Mouse (Mus musculus): Measurements from ENCODE around the gene Sohlh1. TPM values are rescaled to one million over a fixed set of nuclear protein-coding genes. Genes with fewer than 3 reads are reported as not detected.

The Sohlh1 gene
- total and polyA plus RNA-seq, 2 experiments from 2014 or later = not detected

GRCm38 (mm10) chr2:25813364-25813763, 33.7 kb downstream of the Sohlh1 start:
- Histone ChIP-seq H3K27me3 (ENCODE audit: insufficient read depth, low read length) (no peaks in the 10 kb centered on the region), H3K36me3 (ENCODE audit: insufficient read depth, low read length) (no peaks in the 10 kb centered on the region), H3K27ac (ENCODE audit: low read depth, low read length) (no peak overlapping the region), H3K4me1 (ENCODE audit: insufficient read depth, low read length) (no peaks in the 10 kb centered on the region), H3K4me2 (ENCODE audit: low read depth, low read length, poor library complexity, severe bottlenecking) (no peak overlapping the region), H3K9ac (replicated peaks; ENCODE audit: low read length, poor library complexity, severe bottlenecking) (no peak overlapping the region), H3K4me3 (ENCODE audit: low read depth, low read length) (no peak overlapping the region), H3K9me3 (ENCODE audit: low read length) (no peaks in the 10 kb centered on the region)
- DNase-seq (ENCODE audit: low spot score) (no peak), ATAC-seq (ENCODE audit: low FRiP score) (no peak)
- peak; percentile 11; the same call in 1 of the 2 replicates for TF ChIP-seq CTCF (IDR thresholded peaks at IDR 0.05)
- WGBS = 76% methylated on average over 5 of the region's 5 CpGs

GRCm38 (mm10) chr2:25811711-25812110, 35.3 kb downstream of the Sohlh1 start:
- Histone ChIP-seq H3K27ac (ENCODE audit: low read depth, low read length) (no peak overlapping the region), H3K36me3 (ENCODE audit: insufficient read depth, low read length) (no peaks in the 10 kb centered on the region), H3K4me2 (ENCODE audit: low read depth, low read length, poor library complexity, severe bottlenecking) (no peak overlapping the region), H3K9ac (replicated peaks; ENCODE audit: low read length, poor library complexity, severe bottlenecking) (no peak overlapping the region), H3K9me3 (ENCODE audit: low read length) (no peaks in the 10 kb centered on the region), H3K27me3 (ENCODE audit: insufficient read depth, low read length) (no peaks in the 10 kb centered on the region), H3K4me3 (ENCODE audit: low read depth, low read length) (no peak overlapping the region), H3K4me1 (ENCODE audit: insufficient read depth, low read length) (no peaks in the 10 kb centered on the region)
- no peak for TF ChIP-seq CTCF (IDR thresholded peaks at IDR 0.05)
- WGBS = 68% methylated on average over 2 of the region's 2 CpGs
- no peak for DNase-seq (ENCODE audit: low spot score)
- no peak for ATAC-seq (ENCODE audit: low FRiP score)

GRCm38 (mm10) chr2:25798065-25798464, 49.0 kb downstream of the Sohlh1 start:
- Histone ChIP-seq H3K27me3 (ENCODE audit: insufficient read depth, low read length) (no peaks in the 10 kb centered on the region), H3K27ac (ENCODE audit: low read depth, low read length) (no peak overlapping the region), H3K4me3 (ENCODE audit: low read depth, low read length) (no peak overlapping the region), H3K9me3 (ENCODE audit: low read length) (no peaks in the 10 kb centered on the region), H3K4me2 (ENCODE audit: low read depth, low read length, poor library complexity, severe bottlenecking) (no peak overlapping the region), H3K36me3 (ENCODE audit: insufficient read depth, low read length) (no peaks in the 10 kb centered on the region), H3K4me1 (ENCODE audit: insufficient read depth, low read length) (no peaks in the 10 kb centered on the region), H3K9ac (replicated peaks; ENCODE audit: low read length, poor library complexity, severe bottlenecking) (no peak overlapping the region)
- DNase-seq (ENCODE audit: low spot score) (no peak), ATAC-seq (ENCODE audit: low FRiP score) (no peak)
- TF ChIP-seq CTCF (IDR thresholded peaks at IDR 0.05) = no peak
- 26% methylated on average over 5 of the region's 5 CpGs for WGBS

GRCm38 (mm10) chr2:25797635-25798034, 49.4 kb downstream of the Sohlh1 start:
- Histone ChIP-seq H3K4me1 (ENCODE audit: insufficient read depth, low read length) (no peaks in the 10 kb centered on the region), H3K36me3 (ENCODE audit: insufficient read depth, low read length) (no peaks in the 10 kb centered on the region), H3K9ac (replicated peaks; ENCODE audit: low read length, poor library complexity, severe bottlenecking) (no peak overlapping the region), H3K4me2 (ENCODE audit: low read depth, low read length, poor library complexity, severe bottlenecking) (no peak overlapping the region), H3K4me3 (ENCODE audit: low read depth, low read length) (no peak overlapping the region), H3K27me3 (ENCODE audit: insufficient read depth, low read length) (no peaks in the 10 kb centered on the region), H3K27ac (ENCODE audit: low read depth, low read length) (no peak overlapping the region), H3K9me3 (ENCODE audit: low read length) (no peaks in the 10 kb centered on the region)
- 38% methylated on average over 2 of the region's 2 CpGs for WGBS
- ATAC-seq (ENCODE audit: low FRiP score) = no peak
- DNase-seq (ENCODE audit: low spot score) = no peak
- no peak for TF ChIP-seq CTCF (IDR thresholded peaks at IDR 0.05)

Other genes starting within 250 kb of the Sohlh1 start
- gene Rabl6, start 238.7 kb downstream of the Sohlh1 start, total RNA-seq (2014; rRNA removed) = 66.8 and 98.0 TPM in 2 replicates
- 56.7 and 61.2 TPM in 2 replicates for gene Rabl6, start 238.7 kb downstream of the Sohlh1 start, polyA plus RNA-seq (2015; fragmentation: Nextera tagmentation; extraction: Ambion mirVana)
- gene Ccdc183, start 229.6 kb downstream of the Sohlh1 start, total RNA-seq (2014; rRNA removed) = not detected in 2 replicates
- 0.26 and 0.36 TPM in 2 replicates for gene Ccdc183, start 229.6 kb downstream of the Sohlh1 start, polyA plus RNA-seq (2015; fragmentation: Nextera tagmentation; extraction: Ambion mirVana)
- 45.7 and 54.6 TPM in 2 replicates for gene Tmem141, start 225.2 kb downstream of the Sohlh1 start, total RNA-seq (2014; rRNA removed)
- gene Tmem141, start 225.2 kb downstream of the Sohlh1 start, polyA plus RNA-seq (2015; fragmentation: Nextera tagmentation; extraction: Ambion mirVana) = 58.3 and 67.9 TPM in 2 replicates
- gene Fcna, start 219.2 kb downstream of the Sohlh1 start, total RNA-seq (2014; rRNA removed) = 5.7 and 7.2 TPM in 2 replicates
- 5.1 and 5.3 TPM in 2 replicates for gene Fcna, start 219.2 kb downstream of the Sohlh1 start, polyA plus RNA-seq (2015; fragmentation: Nextera tagmentation; extraction: Ambion mirVana)
- gene Lcn8, start 194.1 kb downstream of the Sohlh1 start, total RNA-seq (2014; rRNA removed) = not detected in 2 replicates
- gene Lcn8, start 194.1 kb downstream of the Sohlh1 start, polyA plus RNA-seq (2015; fragmentation: Nextera tagmentation; extraction: Ambion mirVana) = not detected in 2 replicates
- gene Lcn5, start 189.3 kb downstream of the Sohlh1 start, total RNA-seq (2014; rRNA removed) = not detected in 2 replicates
- gene Lcn5, start 189.3 kb downstream of the Sohlh1 start, polyA plus RNA-seq (2015; fragmentation: Nextera tagmentation; extraction: Ambion mirVana) = not detected in 2 replicates
- not detected in 2 replicates for gene Lcn6, start 170.5 kb downstream of the Sohlh1 start, total RNA-seq (2014; rRNA removed)
- gene Lcn6, start 170.5 kb downstream of the Sohlh1 start, polyA plus RNA-seq (2015; fragmentation: Nextera tagmentation; extraction: Ambion mirVana) = not detected in 2 replicates
- not detected in 2 replicates for gene Lcn10, start 164.5 kb downstream of the Sohlh1 start, total RNA-seq (2014; rRNA removed)
- not detected in 2 replicates for gene Lcn10, start 164.5 kb downstream of the Sohlh1 start, polyA plus RNA-seq (2015; fragmentation: Nextera tagmentation; extraction: Ambion mirVana)
- gene Obp2a, start 147.2 kb downstream of the Sohlh1 start, total RNA-seq (2014; rRNA removed) = not detected in 2 replicates
- not detected in 2 replicates for gene Obp2a, start 147.2 kb downstream of the Sohlh1 start, polyA plus RNA-seq (2015; fragmentation: Nextera tagmentation; extraction: Ambion mirVana)
- 87.1 and 89.2 TPM in 2 replicates for gene Bmyc, start 140.5 kb downstream of the Sohlh1 start, total RNA-seq (2014; rRNA removed)
- 229 TPM in 2 replicates for gene Bmyc, start 140.5 kb downstream of the Sohlh1 start, polyA plus RNA-seq (2015; fragmentation: Nextera tagmentation; extraction: Ambion mirVana)
- gene Obp2b, start 110.2 kb downstream of the Sohlh1 start, total RNA-seq (2014; rRNA removed) = not detected in 2 replicates
- not detected in 2 replicates for gene Obp2b, start 110.2 kb downstream of the Sohlh1 start, polyA plus RNA-seq (2015; fragmentation: Nextera tagmentation; extraction: Ambion mirVana)
- gene Lcn3, start 81.7 kb downstream of the Sohlh1 start, total RNA-seq (2014; rRNA removed) = not detected in 2 replicates
- gene Lcn3, start 81.7 kb downstream of the Sohlh1 start, polyA plus RNA-seq (2015; fragmentation: Nextera tagmentation; extraction: Ambion mirVana) = not detected in 2 replicates
- gene Lcn11, start 70.2 kb downstream of the Sohlh1 start, total RNA-seq (2014; rRNA removed) = not detected in 2 replicates
- gene Lcn11, start 70.2 kb downstream of the Sohlh1 start, polyA plus RNA-seq (2015; fragmentation: Nextera tagmentation; extraction: Ambion mirVana) = not detected in 2 replicates
- gene Gm13539, start 65.0 kb downstream of the Sohlh1 start, total RNA-seq (2014; rRNA removed) = not detected in 2 replicates
- not detected in 2 replicates for gene Gm13539, start 65.0 kb downstream of the Sohlh1 start, polyA plus RNA-seq (2015; fragmentation: Nextera tagmentation; extraction: Ambion mirVana)
- not detected in 2 replicates for gene Glt6d1, start 31.4 kb downstream of the Sohlh1 start, total RNA-seq (2014; rRNA removed)
- not detected in 2 replicates for gene Glt6d1, start 31.4 kb downstream of the Sohlh1 start, polyA plus RNA-seq (2015; fragmentation: Nextera tagmentation; extraction: Ambion mirVana)
- not detected in 2 replicates for gene Lcn9, start 24.1 kb downstream of the Sohlh1 start, total RNA-seq (2014; rRNA removed)
- not detected in 2 replicates for gene Lcn9, start 24.1 kb downstream of the Sohlh1 start, polyA plus RNA-seq (2015; fragmentation: Nextera tagmentation; extraction: Ambion mirVana)
- 49.2 and 60.7 TPM in 2 replicates for gene Kcnt1, start 16.5 kb upstream of the Sohlh1 start, total RNA-seq (2014; rRNA removed)
- 21.7 and 22.1 TPM in 2 replicates for gene Kcnt1, start 16.5 kb upstream of the Sohlh1 start, polyA plus RNA-seq (2015; fragmentation: Nextera tagmentation; extraction: Ambion mirVana)
- 141 and 157 TPM in 2 replicates for gene Camsap1, start 136.0 kb upstream of the Sohlh1 start, total RNA-seq (2014; rRNA removed)
- 57.5 and 61.3 TPM in 2 replicates for gene Camsap1, start 136.0 kb upstream of the Sohlh1 start, polyA plus RNA-seq (2015; fragmentation: Nextera tagmentation; extraction: Ambion mirVana)
- gene Ubac1, start 174.5 kb upstream of the Sohlh1 start, total RNA-seq (2014; rRNA removed) = 100 and 123 TPM in 2 replicates
- gene Ubac1, start 174.5 kb upstream of the Sohlh1 start, polyA plus RNA-seq (2015; fragmentation: Nextera tagmentation; extraction: Ambion mirVana) = 151 and 158 TPM in 2 replicates